Mouse (Mus musculus) adrenal gland, postnatal 36 days (tissue): ENCODE measurements at regions not wholly inside any gene's neighbourhood (a gene's known extent, or its start where the extent isn't known, plus 50 kb on each side); places are given as distances from the start of the nearest gene placed in this dataset.
A peak's percentile ranks its signal among the peaks of the same experiment; 100 is the strongest.

ENCODE experiments used
- DNase-seq, 2 experiments: peaks; one replicate each; pipeline ENCODE4 v3.0.0; 2021; ENCODE audit warnings: mixed read lengths in 1 of 2

DNA sequence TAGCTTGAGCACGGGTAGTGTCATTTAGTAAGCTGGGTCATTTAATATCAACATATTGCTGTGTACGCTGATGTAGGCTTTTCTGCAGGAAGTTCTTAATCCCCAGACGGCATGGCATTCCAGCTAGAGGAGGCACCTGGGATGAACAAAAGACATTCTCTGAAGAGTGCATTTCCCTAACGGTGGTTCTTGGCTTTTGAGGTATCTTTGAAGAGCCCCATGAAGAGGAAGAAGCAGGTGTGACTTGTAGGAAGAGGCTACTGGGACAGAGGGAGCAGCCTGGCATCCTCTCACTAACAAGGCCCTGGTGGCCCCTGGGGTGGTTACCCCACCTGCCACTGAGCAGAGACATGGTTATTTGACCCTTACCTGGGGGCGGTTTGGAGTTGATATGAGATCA is 457.7 kb downstream of the Rnf144b start:
- no peak for DNase-seq

GRCm38 (mm10) chr13:47585158-47585557 is 462.7 kb downstream of the Rnf144b start:
- DNase-seq: no peak

DNA sequence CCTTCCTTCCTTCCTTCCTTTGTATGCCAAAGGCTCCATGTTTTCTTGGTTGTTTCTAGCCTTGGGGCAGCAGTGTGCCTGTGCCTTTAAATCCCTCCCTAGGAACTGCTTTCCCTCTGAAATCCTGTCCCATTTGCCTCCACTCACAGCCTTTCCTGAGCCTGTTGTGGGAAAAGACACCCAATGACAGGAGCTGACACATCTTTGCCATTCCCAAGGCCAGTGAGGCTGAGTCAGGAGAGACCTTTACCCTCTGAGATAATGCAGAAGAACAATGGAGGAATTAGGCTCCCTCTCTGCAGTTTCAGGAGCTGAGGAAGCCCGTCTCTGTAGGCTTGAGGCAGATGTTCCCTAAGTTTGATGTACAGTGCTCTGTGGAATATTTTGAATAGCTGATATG is 480.2 kb downstream of the Rnf144b start:
- DNase-seq: peak; percentile 60 to 68

DNA sequence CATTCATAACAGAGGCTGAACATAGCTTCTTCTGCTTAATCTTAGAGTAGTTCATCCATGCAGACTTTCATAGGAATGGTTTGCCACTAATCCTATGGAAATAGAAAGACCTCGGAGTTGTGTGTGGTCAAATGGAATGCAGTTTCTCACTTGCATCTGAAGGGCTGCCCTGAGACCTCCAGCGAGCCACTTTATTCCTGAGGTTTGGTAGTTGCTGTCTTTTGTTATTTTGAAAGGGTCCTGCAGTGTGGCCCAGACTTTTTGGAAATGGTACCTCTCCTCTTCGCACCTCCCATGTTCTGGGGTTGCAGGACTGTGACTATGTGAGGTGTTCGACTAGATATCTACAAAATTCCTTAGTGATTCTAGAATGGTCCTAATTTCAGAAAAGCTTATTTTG is 489.0 kb downstream of the Rnf144b start:
- DNase-seq: no peak

DNA sequence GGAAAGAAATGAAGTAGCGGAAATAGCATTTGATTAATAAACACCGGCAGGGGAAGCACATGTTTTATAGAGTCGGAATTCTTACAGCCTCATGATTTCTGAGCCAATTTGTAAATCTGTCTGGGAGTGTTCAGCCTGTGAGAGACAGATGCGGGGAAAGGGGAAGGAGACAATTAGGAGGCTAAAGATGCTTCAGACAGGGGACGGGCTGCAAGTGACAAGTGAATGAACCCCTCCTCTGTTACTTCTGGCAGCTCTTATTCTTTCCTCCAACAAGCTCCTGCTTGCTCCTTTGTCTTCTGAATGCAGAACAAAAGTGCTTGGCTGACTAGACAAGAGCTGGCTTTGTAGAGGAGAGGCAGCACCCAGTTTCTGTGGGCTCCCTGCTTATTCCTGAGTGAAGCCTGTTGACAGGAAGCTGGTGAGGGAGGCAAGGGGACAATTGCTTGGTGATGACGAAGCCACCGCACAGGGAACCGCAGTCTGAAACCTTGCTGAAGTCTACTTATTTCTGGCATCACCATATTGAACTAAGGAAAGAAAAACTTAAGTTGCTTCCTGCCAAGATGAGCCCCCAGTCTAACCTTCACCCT is 514.2 kb downstream of the Rnf144b start:
- DNase-seq: no peak

- DNase-seq: no peak
These were observed 519.9 kb downstream of the Rnf144b start for GRCm38 (mm10) chr13:47642341-47642740.

- DNase-seq: no peak
These were observed 522.6 kb downstream of the Rnf144b start for GRCm38 (mm10) chr13:47645081-47645480.

DNA sequence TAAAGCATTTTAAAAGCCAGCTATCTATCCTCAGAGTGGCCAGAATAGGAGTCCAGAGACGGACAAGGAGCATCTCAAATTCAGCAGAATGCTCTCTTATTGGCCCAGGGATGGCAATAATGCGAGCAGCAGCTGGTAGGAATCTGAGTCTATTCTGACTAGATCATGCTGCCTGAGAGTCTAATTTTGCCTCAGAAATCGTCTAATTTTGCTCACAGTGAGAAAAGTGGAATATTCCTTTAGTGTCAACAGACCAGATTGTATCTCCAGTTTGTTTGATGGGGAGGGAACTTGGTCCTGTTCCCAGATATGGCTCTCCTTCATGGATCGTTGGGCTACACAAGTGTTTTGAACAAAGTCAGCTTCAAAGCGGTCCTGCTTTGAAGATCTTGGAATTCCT is 525.2 kb downstream of the Rnf144b start:
- no peak for DNase-seq

GRCm38 (mm10) chr13:47650093-47650492 is 527.6 kb downstream of the Rnf144b start:
- no peak for DNase-seq

DNA sequence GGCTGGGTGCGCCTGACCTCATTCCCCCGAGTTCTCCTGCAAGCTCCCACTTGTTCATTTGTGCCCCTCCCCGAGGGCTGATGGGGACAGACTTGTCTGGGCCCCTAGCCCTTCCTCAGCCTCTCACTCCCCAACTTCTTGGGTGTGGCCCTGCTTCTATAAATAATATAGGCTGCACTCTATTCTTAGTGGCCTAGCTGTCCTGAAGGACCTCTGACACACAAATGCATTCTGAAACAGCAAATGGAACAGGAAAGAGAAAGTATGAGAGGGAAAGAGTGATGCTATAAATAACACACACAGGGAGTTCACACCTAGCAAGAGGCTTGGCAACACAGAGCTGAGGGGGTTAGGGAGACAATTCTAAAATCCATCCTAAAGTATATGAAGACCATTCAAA is 544.0 kb downstream of the Rnf144b start:
- no peak for DNase-seq

- DNase-seq: peak; percentile 92 to 93
These were observed 544.7 kb downstream of the Rnf144b start for GRCm38 (mm10) chr13:47666956-47667701.

- no peak for DNase-seq
These were observed 565.7 kb downstream of the Rnf144b start for GRCm38 (mm10) chr13:47688131-47688530.

- no peak for DNase-seq
These were observed 567.2 kb upstream of the Id4 start for GRCm38 (mm10) chr13:47693815-47694214.

GRCm38 (mm10) chr13:47695877-47696276 is 565.2 kb upstream of the Id4 start:
- DNase-seq: no peak

GRCm38 (mm10) chr13:47700556-47700955 is 560.5 kb upstream of the Id4 start:
- no peak for DNase-seq

GRCm38 (mm10) chr13:47707961-47708609 is 552.9 kb upstream of the Id4 start:
- DNase-seq: no peak

- DNase-seq: no peak
These were observed 551.7 kb upstream of the Id4 start for GRCm38 (mm10) chr13:47709323-47709722.

DNA sequence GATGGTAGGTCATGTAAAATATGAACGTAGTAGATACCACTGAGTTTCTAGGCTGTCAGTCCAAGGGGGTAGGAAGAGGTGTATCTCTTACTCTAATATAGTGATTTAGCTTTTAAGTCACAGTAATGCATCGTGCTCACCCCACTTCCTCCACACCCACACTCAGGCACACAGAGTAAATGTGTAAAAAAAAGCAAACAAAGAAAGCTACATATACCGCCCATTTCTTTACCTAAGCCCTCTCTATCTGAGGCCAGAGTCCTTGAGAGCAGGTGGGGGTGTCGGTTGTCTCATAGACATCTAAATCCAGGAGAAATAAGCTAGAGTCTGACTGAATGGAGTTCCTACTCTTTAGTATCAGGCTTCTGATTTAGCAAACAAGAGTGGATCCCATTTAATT is 548.5 kb upstream of the Id4 start:
- no peak for DNase-seq

- no peak for DNase-seq
These were observed 544.8 kb upstream of the Id4 start for GRCm38 (mm10) chr13:47716265-47716664.

DNA sequence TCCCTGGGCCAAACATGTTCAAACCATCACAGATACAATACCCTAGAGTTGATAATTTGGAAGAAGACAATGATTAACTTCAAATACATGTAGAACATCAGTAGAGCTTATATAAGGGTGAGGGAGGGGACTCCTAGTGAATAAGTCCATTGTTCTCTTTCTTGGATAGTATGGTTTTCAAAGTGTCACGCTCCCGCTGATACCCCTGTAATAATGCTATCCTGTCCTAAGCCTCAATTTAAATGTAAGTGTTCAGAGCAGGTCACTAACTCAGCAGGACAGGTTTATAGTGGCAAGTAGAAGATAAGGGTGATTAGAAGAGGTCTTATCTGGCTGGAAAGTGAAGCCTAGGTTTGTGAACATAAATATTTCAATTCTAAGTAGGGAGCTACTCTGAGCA is 540.4 kb upstream of the Id4 start:
- no peak for DNase-seq

DNA sequence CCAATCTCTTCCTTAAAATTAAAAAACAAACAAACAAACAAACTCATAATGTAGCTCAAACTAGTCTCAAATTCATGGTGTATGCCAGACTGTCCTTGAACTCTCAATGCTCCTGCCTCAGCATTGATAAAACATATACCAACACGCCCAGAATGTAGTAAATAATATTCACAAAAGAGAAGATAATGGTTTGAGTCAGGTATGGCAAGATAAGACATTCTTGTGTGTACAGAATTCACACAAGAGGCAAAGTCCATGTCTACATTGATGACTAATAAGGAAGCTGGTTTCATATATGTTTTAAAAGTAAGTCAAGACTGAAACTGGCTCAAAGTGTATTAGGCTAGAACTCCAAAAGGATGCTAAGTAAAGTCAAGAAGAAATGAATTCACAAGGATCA is 526.6 kb upstream of the Id4 start:
- no peak for DNase-seq

- DNase-seq: no peak
These were observed 525.5 kb upstream of the Id4 start for GRCm38 (mm10) chr13:47735426-47736063.

- DNase-seq: no peak
These were observed 512.1 kb upstream of the Id4 start for GRCm38 (mm10) chr13:47748906-47749305.
